Mouse (Mus musculus): ENCODE measurements around the gene Gjb3. TPM values are rescaled to one million over a fixed set of nuclear protein-coding genes. Genes with fewer than 3 reads are reported as not detected.

The Gjb3 gene
- polyA plus RNA-seq, 1 experiment from 2014 or later: 0.33 TPM

- Histone ChIP-seq H3K9me3 (replicated peaks; ENCODE audit: control insufficient read depth, low read length) (no peaks in the 10 kb centered on the region), H3K4me3 (ENCODE audit: low read depth, low read length) (no peak overlapping the region), H3K9ac (ENCODE audit: low read depth, low read length) (no peak overlapping the region), H3K4me2 (ENCODE audit: low read depth, low read length) (no peak overlapping the region), H3K27me3 (ENCODE audit: control insufficient read depth, insufficient read depth, low read depth, low read length) (no peaks in the 10 kb centered on the region), H3K4me1 (ENCODE audit: control insufficient read depth, low read depth, low read length) (no peaks in the 10 kb centered on the region), H3K36me3 (ENCODE audit: control insufficient read depth, insufficient read depth) (no peaks in the 10 kb centered on the region), H3K27ac (ENCODE audit: low read length) (no peak overlapping the region)
- 26% methylated on average over 4 of the region's 4 CpGs for WGBS (ENCODE audit: insufficient replicate concordance)
- ATAC-seq (ENCODE audit: low read depth): no peak
These were observed 35.2 kb upstream of the Gjb3 start for GRCm38 (mm10) chr4:127365834-127366233.

GRCm38 (mm10) chr4:127365433-127365832, 34.8 kb upstream of the Gjb3 start:
- Histone ChIP-seq H3K27me3 (ENCODE audit: control insufficient read depth, insufficient read depth, low read depth, low read length) (no peaks in the 10 kb centered on the region), H3K9ac (ENCODE audit: low read depth, low read length) (no peak overlapping the region), H3K36me3 (ENCODE audit: control insufficient read depth, insufficient read depth) (no peaks in the 10 kb centered on the region), H3K4me2 (ENCODE audit: low read depth, low read length) (no peak overlapping the region), H3K9me3 (replicated peaks; ENCODE audit: control insufficient read depth, low read length) (no peaks in the 10 kb centered on the region), H3K27ac (ENCODE audit: low read length) (no peak overlapping the region), H3K4me3 (ENCODE audit: low read depth, low read length) (no peak overlapping the region), H3K4me1 (ENCODE audit: control insufficient read depth, low read depth, low read length) (no peaks in the 10 kb centered on the region)
- no peak for ATAC-seq (ENCODE audit: low read depth)
- WGBS (ENCODE audit: insufficient replicate concordance): 38% methylated on average over 5 of the region's 5 CpGs

GRCm38 (mm10) chr4:127364431-127364830, 33.8 kb upstream of the Gjb3 start:
- ATAC-seq (ENCODE audit: low read depth): no peak
- no peaks in the 10 kb centered on the region for H3K4me1 ChIP-seq (ENCODE audit: control insufficient read depth, low read depth, low read length)
- H3K9ac ChIP-seq (ENCODE audit: low read depth, low read length): no peak overlapping the region
- no peaks in the 10 kb centered on the region for H3K9me3 ChIP-seq (replicated peaks; ENCODE audit: control insufficient read depth, low read length)
- no peak overlapping the region for H3K4me3 ChIP-seq (ENCODE audit: low read depth, low read length)
- 49% methylated on average over 6 of the region's 6 CpGs for WGBS (ENCODE audit: insufficient replicate concordance)
- H3K4me2 ChIP-seq (ENCODE audit: low read depth, low read length): no peak overlapping the region
- no peaks in the 10 kb centered on the region for H3K36me3 ChIP-seq (ENCODE audit: control insufficient read depth, insufficient read depth)
- no peaks in the 10 kb centered on the region for H3K27me3 ChIP-seq (ENCODE audit: control insufficient read depth, insufficient read depth, low read depth, low read length)
- H3K27ac ChIP-seq (ENCODE audit: low read length): no peak overlapping the region

- Histone ChIP-seq H3K36me3 (ENCODE audit: control insufficient read depth, insufficient read depth) (no peaks in the 10 kb centered on the region), H3K9me3 (replicated peaks; ENCODE audit: control insufficient read depth, low read length) (no peaks in the 10 kb centered on the region), H3K4me2 (ENCODE audit: low read depth, low read length) (no peak overlapping the region), H3K27me3 (ENCODE audit: control insufficient read depth, insufficient read depth, low read depth, low read length) (no peaks in the 10 kb centered on the region), H3K4me3 (ENCODE audit: low read depth, low read length) (no peak overlapping the region), H3K9ac (ENCODE audit: low read depth, low read length) (no peak overlapping the region), H3K27ac (ENCODE audit: low read length) (no peak overlapping the region), H3K4me1 (ENCODE audit: control insufficient read depth, low read depth, low read length) (no peaks in the 10 kb centered on the region)
- ATAC-seq (ENCODE audit: low read depth): no peak
- WGBS (ENCODE audit: insufficient replicate concordance): 29% methylated on average over 4 of the region's 4 CpGs
These were observed 32.7 kb upstream of the Gjb3 start for GRCm38 (mm10) chr4:127363331-127363730.

GRCm38 (mm10) chr4:127362520-127362919, 31.9 kb upstream of the Gjb3 start:
- H3K27me3 ChIP-seq (ENCODE audit: control insufficient read depth, insufficient read depth, low read depth, low read length): no peaks in the 10 kb centered on the region
- no peak overlapping the region for H3K27ac ChIP-seq (ENCODE audit: low read length)
- WGBS (ENCODE audit: insufficient replicate concordance): 23% methylated on average over 3 of the region's 3 CpGs
- no peak overlapping the region for H3K4me3 ChIP-seq (ENCODE audit: low read depth, low read length)
- H3K9me3 ChIP-seq (replicated peaks; ENCODE audit: control insufficient read depth, low read length): no peaks in the 10 kb centered on the region
- no peak for ATAC-seq (ENCODE audit: low read depth)
- no peak overlapping the region for H3K9ac ChIP-seq (ENCODE audit: low read depth, low read length)
- no peaks in the 10 kb centered on the region for H3K4me1 ChIP-seq (ENCODE audit: control insufficient read depth, low read depth, low read length)
- no peaks in the 10 kb centered on the region for H3K36me3 ChIP-seq (ENCODE audit: control insufficient read depth, insufficient read depth)
- H3K4me2 ChIP-seq (ENCODE audit: low read depth, low read length): no peak overlapping the region

GRCm38 (mm10) chr4:127358018-127358417, 27.4 kb upstream of the Gjb3 start, which contains the start of gene Gjb5:
Gjb5 (minus strand) TSS chr4:127358181.
- Histone ChIP-seq H3K36me3 (ENCODE audit: control insufficient read depth, insufficient read depth) (no peaks in the 10 kb centered on the region), H3K4me3 (ENCODE audit: low read depth, low read length) (no peak within 1 kb of the TSS), H3K9ac (ENCODE audit: low read depth, low read length) (no peak within 1 kb of the TSS), H3K4me2 (ENCODE audit: low read depth, low read length) (no peak within 1 kb of the TSS), H3K27me3 (ENCODE audit: control insufficient read depth, insufficient read depth, low read depth, low read length) (no peaks in the 10 kb centered on the region), H3K9me3 (replicated peaks; ENCODE audit: control insufficient read depth, low read length) (no peaks in the 10 kb centered on the region), H3K27ac (ENCODE audit: low read length) (no peak within 1 kb of the TSS), H3K4me1 (ENCODE audit: control insufficient read depth, low read depth, low read length) (no peaks in the 10 kb centered on the region)
- 20% methylated on average over 5 of the region's 5 CpGs for WGBS (ENCODE audit: insufficient replicate concordance)
- ATAC-seq (ENCODE audit: low read depth): no peak

GRCm38 (mm10) chr4:127354506-127355485, 24.2 kb upstream of the Gjb3 start:
- 35% methylated on average over 15 of the region's 15 CpGs for WGBS (ENCODE audit: insufficient replicate concordance)
- no peak overlapping the region for H3K4me2 ChIP-seq (ENCODE audit: low read depth, low read length)
- H3K9me3 ChIP-seq (replicated peaks; ENCODE audit: control insufficient read depth, low read length): no peaks in the 10 kb centered on the region
- H3K4me3 ChIP-seq (ENCODE audit: low read depth, low read length): no peak overlapping the region
- H3K4me1 ChIP-seq (ENCODE audit: control insufficient read depth, low read depth, low read length): no peaks in the 10 kb centered on the region
- no peak overlapping the region for H3K9ac ChIP-seq (ENCODE audit: low read depth, low read length)
- no peaks in the 10 kb centered on the region for H3K36me3 ChIP-seq (ENCODE audit: control insufficient read depth, insufficient read depth)
- no peak for ATAC-seq (ENCODE audit: low read depth)
- H3K27ac ChIP-seq (ENCODE audit: low read length): no peak overlapping the region
- H3K27me3 ChIP-seq (ENCODE audit: control insufficient read depth, insufficient read depth, low read depth, low read length): no peaks in the 10 kb centered on the region

- WGBS (ENCODE audit: insufficient replicate concordance): 66% methylated on average over 8 of the region's 8 CpGs
- Histone ChIP-seq H3K4me3 (ENCODE audit: low read depth, low read length) (no peak within 1 kb of the TSS), H3K27me3 (ENCODE audit: control insufficient read depth, insufficient read depth, low read depth, low read length) (no peaks in the 10 kb centered on the region), H3K36me3 (ENCODE audit: control insufficient read depth, insufficient read depth) (no peaks in the 10 kb centered on the region), H3K4me2 (ENCODE audit: low read depth, low read length) (no peak within 1 kb of the TSS), H3K27ac (ENCODE audit: low read length) (no peak within 1 kb of the TSS), H3K4me1 (ENCODE audit: control insufficient read depth, low read depth, low read length) (no peaks in the 10 kb centered on the region), H3K9ac (ENCODE audit: low read depth, low read length) (no peak within 1 kb of the TSS), H3K9me3 (replicated peaks; ENCODE audit: control insufficient read depth, low read length) (no peaks in the 10 kb centered on the region)
- no peak for ATAC-seq (ENCODE audit: low read depth)
These were observed 23.4 kb upstream of the Gjb3 start, which contains the start of gene Gjb4 for GRCm38 (mm10) chr4:127353951-127354438. Gjb4 (minus strand) TSS chr4:127354081.

GRCm38 (mm10) chr4:127352594-127352993, 21.9 kb upstream of the Gjb3 start:
- no peak for ATAC-seq (ENCODE audit: low read depth)
- WGBS (ENCODE audit: insufficient replicate concordance): 52% methylated on average over 1 of the region's 1 CpGs
- H3K4me2 ChIP-seq (ENCODE audit: low read depth, low read length): no peak overlapping the region
- H3K4me3 ChIP-seq (ENCODE audit: low read depth, low read length): no peak overlapping the region
- no peaks in the 10 kb centered on the region for H3K9me3 ChIP-seq (replicated peaks; ENCODE audit: control insufficient read depth, low read length)
- H3K4me1 ChIP-seq (ENCODE audit: control insufficient read depth, low read depth, low read length): no peaks in the 10 kb centered on the region
- H3K27ac ChIP-seq (ENCODE audit: low read length): no peak overlapping the region
- no peaks in the 10 kb centered on the region for H3K36me3 ChIP-seq (ENCODE audit: control insufficient read depth, insufficient read depth)
- H3K9ac ChIP-seq (ENCODE audit: low read depth, low read length): no peak overlapping the region
- H3K27me3 ChIP-seq (ENCODE audit: control insufficient read depth, insufficient read depth, low read depth, low read length): no peaks in the 10 kb centered on the region

All from liver, embryonic 16.5 days (tissue).